Mouse (Mus musculus) hindbrain, embryonic 11.5 days (tissue): ENCODE results near the gene Hip1r. TPM values are rescaled to one million over a fixed set of nuclear protein-coding genes. Genes with fewer than 3 reads are reported as not detected.

Source experiments
- ATAC-seq: fragments of 200-750 bp; cut with Nextera tagmentation; 2 replicates; pipeline ENCODE4 v1.8.0; 2017; ENCODE audit warnings: mild to moderate bottlenecking, moderate TSS enrichment, moderate library complexity; ENCODE audit not compliant: low FRiP score
- DNase-seq: peaks from one replicate; pipeline ENCODE4 v3.0.0-alpha.2; 2015; ENCODE audit warnings: low spot score
- H3K27ac ChIP-seq: fragments of 300-500 bp; sonication (generic); 2 replicates; pipeline ENCODE4 v1.5.1; 2014; ENCODE audit warnings: mild to moderate bottlenecking, low read depth, low read length
- H3K27me3 ChIP-seq: fragments of 300-500 bp; sonication (generic); 2 replicates; pipeline ENCODE4 v1.6.1; 2014; ENCODE audit warnings: mild to moderate bottlenecking, low read length, moderate library complexity, mixed read lengths; ENCODE audit not compliant: control insufficient read depth, insufficient read depth
- H3K36me3 ChIP-seq: fragments of 300-500 bp; sonication (generic); 2 replicates; pipeline ENCODE4 v1.6.1; 2014; ENCODE audit warnings: mild to moderate bottlenecking, low read length, moderate library complexity, mixed read lengths; ENCODE audit not compliant: control insufficient read depth, insufficient read depth
- H3K4me1 ChIP-seq: fragments of 300-500 bp; sonication (generic); replicated peaks from 2 replicates; pipeline ENCODE4 v1.6.1; 2014; ENCODE audit warnings: low read length, mixed read lengths; ENCODE audit not compliant: control insufficient read depth, insufficient read depth
- H3K4me2 ChIP-seq: fragments of 300-500 bp; sonication (generic); replicated peaks from 2 replicates; pipeline ENCODE4 v1.6.1; 2014; ENCODE audit warnings: mild to moderate bottlenecking, low read depth, low read length
- H3K4me3 ChIP-seq: fragments of 300-500 bp; sonication (generic); 2 replicates; pipeline ENCODE4 v1.5.1; 2014; ENCODE audit warnings: low read depth, low read length
- H3K9ac ChIP-seq: fragments of 300-500 bp; sonication (generic); 2 replicates; pipeline ENCODE4 v1.6.1; 2014; ENCODE audit warnings: low read depth, low read length
- H3K9me3 ChIP-seq: fragments of 300-500 bp; sonication (generic); 2 replicates; pipeline ENCODE4 v1.6.1; 2016; ENCODE audit warnings: low read length; ENCODE audit not compliant: control insufficient read depth
- WGBS: fragments of 180-500 bp; shearing (Covaris S2); extraction: QIAGEN DNeasy Blood & Tissue Kit; methylation state at CpG from one replicate; pipeline ENCODE4 v1.1.7; 2014; 5-methylcytosine and 5-hydroxymethylcytosine counted together
- polyA plus RNA-seq: library from polyadenylated mRNA; unstranded; fragments of >200 nt; fragmentation: Nextera tagmentation; extraction: Ambion mirVana; gene quantifications from 2 replicates; pipeline ENCODE4 v1.2.1, GENCODE M21; 2014

Gene Hip1r
- polyA plus RNA-seq, 1 experiment from 2014 or later = 6.0 TPM

DNA sequence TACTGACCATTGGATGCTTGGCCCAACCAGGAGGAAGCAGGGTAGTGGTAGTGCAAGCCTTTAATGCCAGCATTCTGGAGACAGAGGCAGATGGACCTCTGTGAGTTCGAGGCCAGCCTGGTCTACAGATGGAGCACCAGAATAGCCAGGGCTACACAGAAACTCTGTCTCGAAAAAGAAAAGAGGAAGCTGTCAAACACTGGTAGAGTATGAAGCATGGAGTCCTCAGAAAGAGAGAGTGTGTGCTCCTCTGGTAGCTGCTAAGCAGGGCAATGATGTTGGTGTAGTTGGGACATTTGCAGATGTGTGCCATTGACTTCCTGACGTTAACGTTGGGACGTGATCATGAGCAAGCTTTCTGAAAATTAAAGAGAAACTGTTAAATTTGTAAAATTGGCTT is 34.9 kb upstream of the Hip1r start:
- Histone ChIP-seq H3K4me1 (no peaks in the 10 kb centered on the region), H3K9ac (no peak overlapping the region), H3K4me3 (no peak overlapping the region), H3K9me3 (no peaks in the 10 kb centered on the region), H3K36me3 (no peaks in the 10 kb centered on the region), H3K27me3 (no peaks in the 10 kb centered on the region), H3K4me2 (no peak overlapping the region), H3K27ac (no peak overlapping the region)
- no peak for DNase-seq
- ATAC-seq = no peak
- 94% methylated on average over 5 of the region's 5 CpGs for WGBS

DNA sequence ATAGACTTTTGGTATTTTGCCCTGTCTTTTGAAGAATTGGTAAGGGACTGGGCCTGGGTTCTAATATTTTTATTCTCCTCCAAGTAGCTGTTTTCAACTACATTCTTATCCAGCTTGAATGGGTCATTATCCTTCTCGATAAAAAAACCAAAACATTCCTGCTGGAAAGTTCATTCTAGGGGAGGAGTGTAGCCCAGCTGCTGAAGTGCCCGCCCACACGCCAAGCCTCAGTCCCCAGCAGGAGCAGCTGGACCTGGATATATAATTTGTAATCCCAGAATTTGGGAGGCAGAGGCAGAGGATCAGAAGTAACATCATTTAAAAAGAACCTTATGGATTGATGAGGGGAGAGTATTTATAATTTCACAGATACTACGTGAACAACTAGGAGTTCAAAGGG is 26.9 kb upstream of the Hip1r start:
- Histone ChIP-seq H3K9ac (no peak overlapping the region), H3K27ac (no peak overlapping the region), H3K4me2 (no peak overlapping the region), H3K36me3 (no peaks in the 10 kb centered on the region), H3K9me3 (no peaks in the 10 kb centered on the region), H3K4me3 (no peak overlapping the region), H3K27me3 (no peaks in the 10 kb centered on the region; the same call in 1 of the 2 replicates), H3K4me1 (no peaks in the 10 kb centered on the region)
- 70% methylated on average over 4 of the region's 4 CpGs for WGBS
- DNase-seq (no peak), ATAC-seq (no peak)

DNA sequence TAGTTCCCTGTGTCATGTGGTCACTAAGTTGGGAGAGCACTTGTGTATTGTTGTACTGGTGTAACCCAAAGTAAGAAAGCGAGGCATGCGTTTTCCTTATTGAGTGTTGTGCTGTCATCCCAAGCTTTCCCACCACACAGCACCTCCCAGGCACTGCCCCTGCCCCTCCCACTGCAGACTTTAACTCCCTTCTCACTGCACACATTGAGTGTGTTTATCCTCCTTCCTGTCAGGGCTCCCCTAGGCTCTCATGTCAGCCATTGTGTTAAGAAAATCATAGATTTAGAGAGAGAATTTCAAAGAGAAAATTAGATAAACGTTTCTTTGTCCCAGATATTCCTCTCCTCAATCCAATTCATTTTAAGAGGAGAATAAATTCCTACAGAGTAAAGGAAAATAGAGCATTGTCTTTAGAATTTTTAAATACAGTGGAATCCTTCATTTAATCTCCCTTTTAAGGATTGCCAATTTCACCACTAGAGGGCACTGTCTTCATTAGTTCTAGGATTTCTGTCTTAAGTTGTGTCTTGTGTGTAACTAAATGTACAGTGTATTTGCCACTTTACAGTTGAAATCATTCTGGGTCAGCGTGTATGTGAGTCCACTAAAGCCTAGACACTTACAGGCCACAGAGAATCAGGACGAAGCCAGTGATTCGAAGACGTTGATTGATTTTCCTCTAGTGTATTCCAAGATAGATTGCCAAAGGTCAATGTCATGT is 26.2 kb upstream of the Hip1r start:
- Histone ChIP-seq H3K4me1 (no peaks in the 10 kb centered on the region), H3K4me2 (no peak overlapping the region), H3K27me3 (no peaks in the 10 kb centered on the region; the same call in 1 of the 2 replicates), H3K4me3 (no peak overlapping the region), H3K36me3 (no peaks in the 10 kb centered on the region), H3K9ac (no peak overlapping the region), H3K27ac (no peak overlapping the region), H3K9me3 (no peaks in the 10 kb centered on the region)
- ATAC-seq (no peak), DNase-seq (peak; percentile 79)
- 53% methylated on average over 7 of the region's 7 CpGs for WGBS

DNA sequence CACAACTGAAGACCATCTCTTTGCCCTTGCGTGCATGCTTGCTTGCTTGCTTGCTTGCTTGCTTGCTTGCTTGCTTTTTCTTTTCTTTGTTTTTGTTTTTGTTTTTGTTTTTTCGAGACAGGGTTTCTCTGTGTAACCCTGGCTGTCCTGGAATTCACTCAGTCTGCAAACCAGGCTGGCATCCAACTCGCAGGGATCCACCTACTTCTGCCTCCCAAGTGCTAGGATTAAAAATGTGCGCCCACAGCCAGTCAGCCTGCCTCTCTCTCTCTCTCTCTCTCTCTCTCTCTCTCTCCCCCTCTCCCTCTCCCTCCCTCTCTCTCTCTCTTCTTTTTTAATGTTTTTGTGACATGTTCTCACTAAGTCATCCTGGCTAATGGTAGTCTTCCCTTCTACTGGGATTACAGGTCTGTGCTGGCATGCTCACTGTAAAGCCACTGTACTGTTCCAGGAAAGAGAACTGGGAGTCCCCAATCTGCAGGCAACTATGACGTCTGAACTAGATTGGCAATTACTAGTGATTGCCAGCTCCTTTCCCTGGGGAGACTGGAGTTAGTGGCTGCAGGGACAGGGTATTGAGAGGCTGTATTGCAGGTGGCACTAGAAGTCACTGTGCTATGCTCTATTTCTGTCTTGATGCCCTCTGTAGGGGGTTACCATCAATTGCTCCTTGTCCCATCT is 20.9 kb upstream of the Hip1r start:
- no peak for ATAC-seq
- H3K27ac ChIP-seq = no peak overlapping the region
- no peaks in the 10 kb centered on the region; the same call in 1 of the 2 replicates for H3K27me3 ChIP-seq
- 70% methylated on average over 5 of the region's 5 CpGs for WGBS
- H3K9me3 ChIP-seq = no peaks in the 10 kb centered on the region
- no peaks in the 10 kb centered on the region for H3K4me1 ChIP-seq
- no peak overlapping the region for H3K9ac ChIP-seq
- no peaks in the 10 kb centered on the region for H3K36me3 ChIP-seq
- no peak overlapping the region for H3K4me2 ChIP-seq
- no peak for DNase-seq
- no peak overlapping the region for H3K4me3 ChIP-seq

DNA sequence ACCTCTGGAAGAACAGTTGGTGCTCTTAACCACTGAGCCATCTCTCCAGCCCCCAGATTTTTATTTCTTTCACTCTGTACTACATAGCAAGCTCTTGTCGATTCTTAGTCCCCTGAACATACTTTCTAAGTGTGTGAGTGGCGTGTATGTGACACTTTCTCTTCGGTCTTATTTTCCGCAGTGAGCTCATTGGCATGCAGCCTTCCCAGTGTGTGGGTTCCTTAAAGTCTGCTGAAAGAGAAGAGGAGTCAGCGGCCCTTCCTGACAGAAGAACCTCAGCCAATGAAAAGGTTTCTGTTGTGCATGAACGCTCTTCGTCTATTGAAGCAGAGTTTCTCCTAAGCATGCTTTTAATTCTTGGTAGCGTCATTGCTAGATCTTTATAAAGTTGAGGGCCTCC is 16.2 kb upstream of the Hip1r start:
- H3K9ac ChIP-seq = no peak overlapping the region

DNA sequence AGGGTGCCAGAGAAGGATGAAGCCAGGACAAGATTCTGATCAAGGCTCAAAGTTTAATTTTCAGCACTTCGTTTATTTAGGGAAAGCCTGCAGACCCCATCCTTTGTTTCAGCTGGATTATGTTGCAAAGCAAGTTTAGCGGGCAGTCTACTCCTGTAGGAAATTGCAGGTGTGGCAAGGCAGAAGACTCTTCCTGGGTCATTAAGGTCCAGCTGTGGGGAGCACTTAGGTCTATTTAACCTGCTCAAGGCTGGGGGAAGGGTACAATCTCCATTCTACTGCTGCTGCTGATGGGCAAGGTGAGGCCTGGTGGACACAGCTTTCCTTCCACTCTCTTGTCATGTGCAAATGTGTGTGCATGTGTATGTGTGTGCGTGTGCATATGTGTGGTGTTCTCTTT is 14.4 kb upstream of the Hip1r start:
- Histone ChIP-seq H3K27ac (no peak overlapping the region), H3K4me1 (no peaks in the 10 kb centered on the region), H3K4me3 (no peak overlapping the region), H3K4me2 (no peak overlapping the region), H3K36me3 (no peaks in the 10 kb centered on the region), H3K9me3 (no peaks in the 10 kb centered on the region), H3K27me3 (no peaks in the 10 kb centered on the region), H3K9ac (no peak overlapping the region)
- 81% methylated on average over 3 of the region's 3 CpGs for WGBS
- DNase-seq = no peak
- ATAC-seq = no peak

More for the DNA sequence above, 16.2 kb upstream of the Hip1r start:
- Histone ChIP-seq H3K4me3 (no peak overlapping the region), H3K27me3 (no peaks in the 10 kb centered on the region), H3K9me3 (no peaks in the 10 kb centered on the region), H3K4me2 (no peak overlapping the region), H3K36me3 (no peaks in the 10 kb centered on the region), H3K4me1 (no peaks in the 10 kb centered on the region), H3K27ac (no peak overlapping the region)
- no peak for ATAC-seq
- 78% methylated on average over 8 of the region's 8 CpGs for whole genome bisulfite sequencing
- no peak for DNase-seq

DNA sequence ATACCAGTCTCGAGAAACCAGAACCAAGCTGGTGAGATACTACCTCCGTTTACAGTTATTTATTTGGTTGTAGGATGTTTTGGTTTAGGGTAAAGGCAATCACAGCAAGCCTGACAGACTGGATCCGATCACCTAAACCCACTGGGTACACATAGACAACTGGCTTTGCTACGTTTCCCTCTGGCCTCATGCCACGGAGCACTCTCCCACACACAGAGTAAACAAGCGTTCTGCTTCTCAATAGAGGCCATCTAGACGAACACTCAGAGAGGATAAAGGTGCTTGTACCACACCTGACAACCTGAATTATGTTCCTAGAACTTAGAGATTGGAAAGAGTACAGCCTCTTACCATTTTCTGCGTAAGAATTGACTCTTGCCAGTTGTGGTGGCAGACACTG is 13.3 kb upstream of the Hip1r start:
- H3K4me3 ChIP-seq = no peak overlapping the region
- no peaks in the 10 kb centered on the region for H3K4me1 ChIP-seq
- ATAC-seq (no peak), DNase-seq (no peak)
- H3K27ac ChIP-seq = no peak overlapping the region
- WGBS = 83% methylated on average over 8 of the region's 8 CpGs
- H3K27me3 ChIP-seq = no peaks in the 10 kb centered on the region
- H3K9ac ChIP-seq = no peak overlapping the region
- no peaks in the 10 kb centered on the region for H3K9me3 ChIP-seq
- H3K36me3 ChIP-seq = no peaks in the 10 kb centered on the region
- H3K4me2 ChIP-seq = no peak overlapping the region

DNA sequence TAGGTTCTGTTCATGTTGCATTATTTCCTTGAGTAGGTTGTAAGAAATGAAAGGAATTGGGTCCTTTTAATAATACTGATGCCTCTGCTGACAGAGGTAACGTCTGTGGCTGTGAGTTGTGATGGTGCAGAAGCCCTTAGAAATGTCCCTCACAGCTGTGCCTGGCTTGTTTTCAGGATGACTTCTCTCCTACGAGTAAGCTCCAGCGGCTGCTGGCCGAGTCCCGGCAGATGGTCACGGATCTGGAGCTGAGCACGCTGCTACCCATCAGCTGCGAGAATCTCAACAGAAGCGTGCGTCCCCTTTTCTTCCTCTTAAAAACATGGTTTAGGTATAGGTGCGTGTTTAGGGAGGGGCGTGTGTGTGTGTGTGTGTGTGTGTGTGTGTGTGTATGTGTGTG is 12.4 kb upstream of the Hip1r start:
- Histone ChIP-seq H3K4me2 (no peak overlapping the region), H3K9ac (no peak overlapping the region), H3K9me3 (no peaks in the 10 kb centered on the region), H3K4me3 (no peak overlapping the region), H3K36me3 (no peaks in the 10 kb centered on the region), H3K27ac (no peak overlapping the region), H3K27me3 (no peaks in the 10 kb centered on the region), H3K4me1 (no peaks in the 10 kb centered on the region)
- ATAC-seq (no peak), DNase-seq (no peak)
- WGBS = 88% methylated on average over 12 of the region's 12 CpGs

DNA sequence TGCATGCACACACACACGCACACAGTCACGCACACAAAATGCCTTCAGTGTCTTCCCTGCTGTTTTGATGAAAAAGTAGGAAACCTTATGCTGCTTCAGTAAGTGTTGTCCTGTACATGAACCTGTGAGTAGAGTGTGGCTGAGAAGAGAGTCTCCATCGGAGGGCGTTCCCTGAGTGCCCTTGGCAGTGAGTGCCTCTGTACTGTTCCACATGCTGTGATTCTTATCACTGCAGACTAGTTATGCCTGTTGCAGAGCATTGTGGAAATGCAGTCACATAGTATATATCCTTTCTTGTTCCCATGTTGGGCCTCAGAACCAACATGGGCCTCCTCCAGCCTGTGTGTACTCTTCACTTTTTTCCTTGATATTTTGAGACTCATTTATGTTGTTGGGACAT is 9.2 kb upstream of the Hip1r start:
- DNase-seq (no peak), ATAC-seq (no peak)
- WGBS = 93% methylated on average over 4 of the region's 4 CpGs
- Histone ChIP-seq H3K27me3 (no peaks in the 10 kb centered on the region), H3K9ac (no peak overlapping the region), H3K27ac (no peak overlapping the region), H3K4me2 (no peak overlapping the region), H3K4me1 (no peaks in the 10 kb centered on the region), H3K4me3 (no peak overlapping the region), H3K9me3 (no peaks in the 10 kb centered on the region), H3K36me3 (no peaks in the 10 kb centered on the region)
